ENCODE assay signal across 20 mouse cellular contexts in the genomic region with DNA sequence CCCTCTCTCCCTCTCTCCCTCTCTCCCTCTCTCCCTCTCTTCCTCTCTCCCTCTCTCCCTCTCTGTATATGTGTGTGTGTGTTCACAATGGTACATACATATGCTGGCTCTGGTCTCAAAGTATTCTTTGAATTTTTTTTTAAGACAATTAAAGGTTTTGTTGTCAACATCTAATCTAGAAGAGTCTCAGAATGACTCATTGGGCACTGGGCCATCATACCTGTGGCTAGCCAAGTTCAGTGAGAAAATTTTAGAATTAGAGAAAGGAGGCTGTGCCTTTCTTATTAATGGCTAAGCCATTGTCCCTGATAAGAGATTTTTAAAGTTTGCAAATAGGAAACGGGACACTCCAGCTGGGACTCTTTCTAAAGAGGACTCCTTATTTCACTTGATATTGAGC.
DNase-seq lines count a peak whose midpoint lies in the region; ATAC-seq and TF ChIP-seq lines count a peak whose summit lies in the region.
"Had no signal": no experiment of that assay in that cellular context is flagged by ENCODE, and none has a peak within 500 bp of the region (broad histone marks: within the 10 kb centered on the region; RNA-seq: fewer than 3 reads in every experiment).

No protein-coding gene starts in this region.

- no peak for TF ChIP-seq CTCF in C2C12 (IDR thresholded peaks at IDR 0.05; ENCODE audit: control insufficient read depth, insufficient read depth, insufficient read length)

- H3ac ChIP-seq in C2C12 (ENCODE audit: control insufficient read depth, insufficient read length, low read depth) = no peak overlapping the region
- H3ac ChIP-seq in myocyte (ENCODE audit: control insufficient read depth, insufficient read length) = no peak overlapping the region

- H3K4me2 ChIP-seq in lung, embryonic 15.5 days = no peak overlapping the region
- H3K4me2 ChIP-seq in myocyte (ENCODE audit: low read depth) = peak overlapping the region; percentile 62
- H3K4me2 ChIP-seq: embryonic facial prominence, embryonic 15.5 days; heart, embryonic 11.5 days; intestine, embryonic 15.5 days; midbrain, embryonic 12.5 days had no signal

- peak; percentile 76 for DNase-seq in heart, adult 11 months
- DNase-seq in heart, postnatal 36 days = no peak
- DNase-seq in spleen, postnatal 14 days (ENCODE audit: low spot score in 2 of 2) = no peak
- DNase-seq: adrenal gland, postnatal 25 days; B cell, adult 2 months; cerebellum, adult 9-10 months; kidney, adult 9 months; kidney, postnatal 14 days had no signal

- H3K36me3 ChIP-seq in C2C12 (ENCODE audit: control insufficient read depth, insufficient read depth) = no peaks in the 10 kb centered on the region
- H3K36me3 ChIP-seq in lung, embryonic 15.5 days = no peaks in the 10 kb centered on the region
- no peaks in the 10 kb centered on the region for H3K36me3 ChIP-seq in myocyte (ENCODE audit: control insufficient read depth, insufficient read depth)
- H3K36me3 ChIP-seq: embryonic facial prominence, embryonic 15.5 days; forebrain, embryonic 10.5 days; hindbrain, embryonic 10.5 days; intestine, embryonic 15.5 days; midbrain, embryonic 12.5 days had no signal

- intact Hi-C loops in heart, postnatal 36 days (cut with DNase I) = no loop called here

- H3K79me3 ChIP-seq in C2C12 (ENCODE audit: low read depth) = no peaks in the 10 kb centered on the region

- H3K79me2 ChIP-seq in C2C12 (ENCODE audit: control insufficient read depth, insufficient read depth) = no peaks in the 10 kb centered on the region
- no peaks in the 10 kb centered on the region for H3K79me2 ChIP-seq in myocyte (ENCODE audit: control insufficient read depth, insufficient read depth)

- H3K9ac ChIP-seq in lung, embryonic 15.5 days = no peak overlapping the region
- H3K9ac ChIP-seq: embryonic facial prominence, embryonic 15.5 days; intestine, embryonic 15.5 days; midbrain, embryonic 12.5 days had no signal

- no peaks in the 10 kb centered on the region for H3K9me3 ChIP-seq in lung, embryonic 15.5 days
- H3K9me3 ChIP-seq: embryonic facial prominence, embryonic 15.5 days; forebrain, embryonic 10.5 days; hindbrain, embryonic 10.5 days; intestine, embryonic 15.5 days; midbrain, embryonic 12.5 days had no signal

- H3K27me3 ChIP-seq in C2C12 (ENCODE audit: control insufficient read depth, insufficient read depth, insufficient read length) = no peaks in the 10 kb centered on the region
- H3K27me3 ChIP-seq in lung, embryonic 15.5 days = no peaks in the 10 kb centered on the region
- no peaks in the 10 kb centered on the region for H3K27me3 ChIP-seq in myocyte (ENCODE audit: control insufficient read depth, insufficient read depth, insufficient read length)
- H3K27me3 ChIP-seq: embryonic facial prominence, embryonic 15.5 days; intestine, embryonic 15.5 days; midbrain, embryonic 12.5 days had no signal

- H3K4me3 ChIP-seq in C2C12 (ENCODE audit: insufficient read depth, poor library complexity, severe bottlenecking) (no peak overlapping the region), myocyte (no peak overlapping the region)
- no peak overlapping the region for H3K4me3 ChIP-seq in lung, embryonic 15.5 days
- H3K4me3 ChIP-seq: embryonic facial prominence, embryonic 15.5 days; forebrain, embryonic 10.5 days; hindbrain, embryonic 10.5 days; intestine, embryonic 15.5 days; midbrain, embryonic 12.5 days had no signal

- no peak for ATAC-seq in lung, embryonic 15.5 days (ENCODE audit: borderline replicate concordance, extremely low read depth, low FRiP score, low TSS enrichment)
- ATAC-seq in megakaryocyte, adult 5-6 weeks (ENCODE audit: poor library complexity, severe bottlenecking) = no peak
- ATAC-seq: forebrain, embryonic 16.5 days; hindbrain, embryonic 16.5 days; intestine, embryonic 15.5 days had no signal

- H3K4me1 ChIP-seq in lung, embryonic 15.5 days = peaks cover 18% of the 10 kb centered on the region
- H3K4me1 ChIP-seq: intestine, embryonic 15.5 days; midbrain, embryonic 12.5 days had no signal

- H3K27ac ChIP-seq in lung, embryonic 15.5 days = 0 out of 2 replicates have a peak overlapping the region, but pooled peaks have one; percentile 10
- H3K27ac ChIP-seq: forebrain, embryonic 10.5 days; hindbrain, embryonic 10.5 days; intestine, embryonic 15.5 days; midbrain, embryonic 12.5 days had no signal

- TF ChIP-seq POLR2A in myocyte (IDR thresholded peaks at IDR 0.05; ENCODE audit: insufficient read length, low read depth) = no peak

- 21% methylated on average over 1 of the region's 1 CpGs for WGBS in lung, embryonic 15.5 days

TF ChIP-seq in C2C12, 6 proteins besides CTCF, POLR2A, EP300 and RAD21:
- TF ChIP-seq CEBPB (IDR thresholded peaks at IDR 0.05; ENCODE audit: low read depth) (peak; percentile 50), MAX (IDR thresholded peaks at IDR 0.05) (no peak)

TF ChIP-seq in myocyte, 11 proteins besides CTCF, POLR2A, EP300 and RAD21:
- TF ChIP-seq TCF12 (IDR thresholded peaks at IDR 0.05; ENCODE audit: insufficient read depth, poor library complexity, severe bottlenecking) = no peak
- no peak for TF ChIP-seq CEBPB (IDR thresholded peaks at IDR 0.05; ENCODE audit: insufficient read depth, poor library complexity, severe bottlenecking)
- no peak for TF ChIP-seq USF1 (IDR thresholded peaks at IDR 0.05; ENCODE audit: low read depth)
- TF ChIP-seq MAX (IDR thresholded peaks at IDR 0.05; ENCODE audit: low read depth) = no peak
- no peak for TF ChIP-seq E2F4 (IDR thresholded peaks at IDR 0.05; ENCODE audit: insufficient read depth)
- no peak for TF ChIP-seq POLR2AphosphoS2 (IDR thresholded peaks at IDR 0.05; ENCODE audit: insufficient read length, low read depth)
- no peak for TF ChIP-seq MYOD1 (IDR thresholded peaks at IDR 0.05; ENCODE audit: control insufficient read depth in 1 of 3, insufficient read length in 2 of 3, low read depth in 2 of 3)
